Mouse (Mus musculus): ENCODE measurements around the gene Selenov. TPM values are rescaled to one million over a fixed set of nuclear protein-coding genes. Genes with fewer than 3 reads are reported as not detected.
"Not testable (repeated sequence)": the region's sequence is repeated elsewhere in the genome, so short reads cannot be mapped to it uniquely, and the experiment has no call there.

The Selenov gene
- polyA plus RNA-seq, 1 experiment from 2014 or later = not detected

GRCm38 (mm10) chr7:28262861-28263260, 28.1 kb downstream of the Selenov start:
- H3K36me3 ChIP-seq (ENCODE audit: control insufficient read depth, insufficient read depth, low read length) = no peaks in the 10 kb centered on the region
- no peak overlapping the region for H3K9ac ChIP-seq (ENCODE audit: low read depth, low read length)
- H3K4me3 ChIP-seq (ENCODE audit: low read depth, low read length) = no peak overlapping the region
- no peaks in the 10 kb centered on the region for H3K27me3 ChIP-seq (ENCODE audit: control insufficient read depth, insufficient read depth, low read length)
- no peaks in the 10 kb centered on the region for H3K9me3 ChIP-seq (replicated peaks; ENCODE audit: control insufficient read depth, low read length)
- no peak overlapping the region for H3K27ac ChIP-seq (ENCODE audit: low read depth, low read length)
- ATAC-seq (replicated peaks; ENCODE audit: insufficient number of reproducible peaks, low FRiP score, low TSS enrichment) = no peak
- H3K4me2 ChIP-seq = no peak overlapping the region
- WGBS (ENCODE audit: insufficient replicate concordance) = 44% methylated on average over 5 of the region's 5 CpGs
- H3K4me1 ChIP-seq (ENCODE audit: control insufficient read depth, insufficient read depth, low read length) = no peaks in the 10 kb centered on the region

DNA sequence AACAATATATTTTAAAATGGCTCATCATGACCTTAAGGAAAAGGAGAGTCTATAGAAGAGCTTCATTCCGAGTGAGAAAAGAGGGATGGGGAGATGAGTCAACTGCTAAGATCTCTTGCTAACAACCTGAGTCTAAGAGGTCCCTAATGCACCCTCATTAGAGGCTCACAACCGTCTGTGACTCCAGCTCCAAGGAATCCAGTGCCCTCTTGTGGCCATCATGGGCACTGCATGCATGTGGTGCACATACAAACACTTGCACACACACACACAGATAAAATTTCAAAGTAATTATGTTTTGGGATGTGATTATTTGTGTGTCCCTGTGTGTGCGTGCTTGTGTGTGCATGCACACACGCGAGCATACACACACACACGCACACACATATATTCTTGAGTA, 35.5 kb downstream of the Selenov start:
- 77% methylated on average over 6 of the region's 6 CpGs for WGBS (ENCODE audit: insufficient replicate concordance)
- no peaks in the 10 kb centered on the region for H3K27me3 ChIP-seq (ENCODE audit: control insufficient read depth, insufficient read depth, low read length)
- no peaks in the 10 kb centered on the region for H3K4me1 ChIP-seq (ENCODE audit: control insufficient read depth, insufficient read depth, low read length)
- ATAC-seq (replicated peaks; ENCODE audit: insufficient number of reproducible peaks, low FRiP score, low TSS enrichment) = no peak
- H3K4me2 ChIP-seq = no peak overlapping the region
- H3K36me3 ChIP-seq (ENCODE audit: control insufficient read depth, insufficient read depth, low read length) = no peaks in the 10 kb centered on the region
- peaks cover 4% of the 10 kb centered on the region; the same call in 1 of the 2 replicates for H3K9me3 ChIP-seq (replicated peaks; ENCODE audit: control insufficient read depth, low read length)
- H3K9ac ChIP-seq (ENCODE audit: low read depth, low read length) = no peak overlapping the region
- H3K4me3 ChIP-seq (ENCODE audit: low read depth, low read length) = no peak overlapping the region
- no peak overlapping the region for H3K27ac ChIP-seq (ENCODE audit: low read depth, low read length)

- no peaks in the 10 kb centered on the region for H3K36me3 ChIP-seq (ENCODE audit: control insufficient read depth, insufficient read depth, low read length)
- no peaks in the 10 kb centered on the region for H3K27me3 ChIP-seq (ENCODE audit: control insufficient read depth, insufficient read depth, low read length)
- H3K4me1 ChIP-seq (ENCODE audit: control insufficient read depth, insufficient read depth, low read length) = no peaks in the 10 kb centered on the region
- no peak overlapping the region for H3K4me2 ChIP-seq
- WGBS (ENCODE audit: insufficient replicate concordance) = 76% methylated on average over 6 of the region's 6 CpGs
- H3K9ac ChIP-seq (ENCODE audit: low read depth, low read length) = no peak overlapping the region
- peaks cover 4% of the 10 kb centered on the region; the same call in 1 of the 2 replicates for H3K9me3 ChIP-seq (replicated peaks; ENCODE audit: control insufficient read depth, low read length)
- H3K27ac ChIP-seq (ENCODE audit: low read depth, low read length) = no peak overlapping the region
- no peak overlapping the region for H3K4me3 ChIP-seq (ENCODE audit: low read depth, low read length)
- ATAC-seq (replicated peaks; ENCODE audit: insufficient number of reproducible peaks, low FRiP score, low TSS enrichment) = no peak
Observed at GRCm38 (mm10) chr7:28254591-28254990, 36.4 kb downstream of the Selenov start.

GRCm38 (mm10) chr7:28251976-28252375, 39.0 kb downstream of the Selenov start:
- Histone ChIP-seq H3K9me3 (replicated peaks; ENCODE audit: control insufficient read depth, low read length) (peaks cover 6% of the 10 kb centered on the region; the same call in 1 of the 2 replicates), H3K4me1 (ENCODE audit: control insufficient read depth, insufficient read depth, low read length) (no peaks in the 10 kb centered on the region), H3K4me3 (ENCODE audit: low read depth, low read length) (no peak overlapping the region), H3K27ac (ENCODE audit: low read depth, low read length) (no peak overlapping the region), H3K27me3 (ENCODE audit: control insufficient read depth, insufficient read depth, low read length) (no peaks in the 10 kb centered on the region), H3K9ac (ENCODE audit: low read depth, low read length) (no peak overlapping the region), H3K4me2 (no peak overlapping the region), H3K36me3 (ENCODE audit: control insufficient read depth, insufficient read depth, low read length) (no peaks in the 10 kb centered on the region)
- WGBS (ENCODE audit: insufficient replicate concordance) = 85% methylated on average over 17 of the region's 17 CpGs
- ATAC-seq (replicated peaks; ENCODE audit: insufficient number of reproducible peaks, low FRiP score, low TSS enrichment) = no peak

GRCm38 (mm10) chr7:28248957-28249356, 42.0 kb downstream of the Selenov start:
- Histone ChIP-seq H3K27ac (ENCODE audit: low read depth, low read length) (no peak overlapping the region), H3K4me1 (ENCODE audit: control insufficient read depth, insufficient read depth, low read length) (no peaks in the 10 kb centered on the region), H3K4me2 (no peak overlapping the region), H3K9me3 (replicated peaks; ENCODE audit: control insufficient read depth, low read length) (0 out of 2 replicates have a peak, but pooled peaks cover 2% of the 10 kb centered on the region), H3K27me3 (ENCODE audit: control insufficient read depth, insufficient read depth, low read length) (no peaks in the 10 kb centered on the region), H3K36me3 (ENCODE audit: control insufficient read depth, insufficient read depth, low read length) (no peaks in the 10 kb centered on the region), H3K4me3 (ENCODE audit: low read depth, low read length) (no peak overlapping the region), H3K9ac (ENCODE audit: low read depth, low read length) (no peak overlapping the region)
- ATAC-seq (replicated peaks; ENCODE audit: insufficient number of reproducible peaks, low FRiP score, low TSS enrichment) = no peak
- 82% methylated on average over 3 of the region's 3 CpGs for WGBS (ENCODE audit: insufficient replicate concordance)

DNA sequence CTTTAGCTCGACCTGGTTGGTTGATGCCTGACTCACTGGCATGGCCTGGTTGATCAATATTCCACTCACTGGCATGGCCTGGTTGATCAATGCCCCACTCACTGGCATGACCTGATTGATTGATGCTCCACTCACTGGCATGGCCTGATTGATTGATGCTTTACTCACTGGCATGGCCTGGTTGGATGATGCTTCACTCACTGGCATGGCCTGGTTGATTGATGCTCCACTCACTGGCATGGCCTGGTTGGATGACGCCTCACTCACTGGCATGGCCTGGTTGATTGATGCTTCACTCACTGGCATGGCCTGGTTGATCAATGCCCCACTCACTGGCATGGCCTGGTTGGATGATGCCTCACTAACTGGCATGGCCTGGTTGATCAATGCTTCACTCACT, 47.0 kb downstream of the Selenov start:
- H3K27ac ChIP-seq (ENCODE audit: low read depth, low read length); H3K4me2 ChIP-seq; H3K4me1 ChIP-seq (ENCODE audit: control insufficient read depth, insufficient read depth, low read length); H3K27me3 ChIP-seq (ENCODE audit: control insufficient read depth, insufficient read depth, low read length); H3K9me3 ChIP-seq (replicated peaks; ENCODE audit: control insufficient read depth, low read length); H3K9ac ChIP-seq (ENCODE audit: low read depth, low read length); ATAC-seq (replicated peaks; ENCODE audit: insufficient number of reproducible peaks, low FRiP score, low TSS enrichment); H3K4me3 ChIP-seq (ENCODE audit: low read depth, low read length); H3K36me3 ChIP-seq (ENCODE audit: control insufficient read depth, insufficient read depth, low read length): not testable (repeated sequence)
- WGBS (ENCODE audit: insufficient replicate concordance) = 71% methylated on average over 2 of the region's 2 CpGs

Other genes with a start within 250 kb of the Selenov start
- gene Psmc4, start 241.1 kb downstream of the Selenov start, polyA plus RNA-seq (2014; fragmentation: Nextera tagmentation; extraction: Ambion mirVana) = 276 and 283 TPM in 2 replicates
- gene Fcgbp, start 219.9 kb downstream of the Selenov start, polyA plus RNA-seq (2014; fragmentation: Nextera tagmentation; extraction: Ambion mirVana) = 0.24 TPM in 1 of 2 replicates, not detected in the other
- gene 9530053A07Rik, start 161.7 kb downstream of the Selenov start, polyA plus RNA-seq (2014; fragmentation: Nextera tagmentation; extraction: Ambion mirVana) = not detected in 2 replicates
- 23.9 and 32.3 TPM in 2 replicates for gene Fbl, start 121.5 kb downstream of the Selenov start, polyA plus RNA-seq (2014; fragmentation: Nextera tagmentation; extraction: Ambion mirVana)
- 8.5 and 9.9 TPM in 2 replicates for gene Dyrk1b, start 111.7 kb downstream of the Selenov start, polyA plus RNA-seq (2014; fragmentation: Nextera tagmentation; extraction: Ambion mirVana)
- 5.4 TPM in 2 replicates for gene Eid2, start 23.3 kb downstream of the Selenov start, polyA plus RNA-seq (2014; fragmentation: Nextera tagmentation; extraction: Ambion mirVana)
- 6.3 and 8.1 TPM in 2 replicates for gene Eid2b, start 13.4 kb downstream of the Selenov start, polyA plus RNA-seq (2014; fragmentation: Nextera tagmentation; extraction: Ambion mirVana)
- 0.24 and 0.43 TPM in 2 replicates for gene Dll3, start 11.1 kb upstream of the Selenov start, polyA plus RNA-seq (2014; fragmentation: Nextera tagmentation; extraction: Ambion mirVana)
- 139 and 141 TPM in 2 replicates for gene Timm50, start 20.9 kb upstream of the Selenov start, polyA plus RNA-seq (2014; fragmentation: Nextera tagmentation; extraction: Ambion mirVana)
- gene Supt5, start 47.6 kb upstream of the Selenov start, polyA plus RNA-seq (2014; fragmentation: Nextera tagmentation; extraction: Ambion mirVana) = 55.2 and 60.3 TPM in 2 replicates
- 750 and 792 TPM in 2 replicates for gene Rps16, start 59.5 kb upstream of the Selenov start, polyA plus RNA-seq (2014; fragmentation: Nextera tagmentation; extraction: Ambion mirVana)
- 44.6 and 47.8 TPM in 2 replicates for gene Plekhg2, start 81.4 kb upstream of the Selenov start, polyA plus RNA-seq (2014; fragmentation: Nextera tagmentation; extraction: Ambion mirVana)
- gene Zfp36, start 89.1 kb upstream of the Selenov start, polyA plus RNA-seq (2014; fragmentation: Nextera tagmentation; extraction: Ambion mirVana) = 10.9 and 11.6 TPM in 2 replicates
- gene Med29, start 101.5 kb upstream of the Selenov start, polyA plus RNA-seq (2014; fragmentation: Nextera tagmentation; extraction: Ambion mirVana) = 46.4 and 54.3 TPM in 2 replicates
- 70.2 and 81.4 TPM in 2 replicates for gene Paf1, start 101.8 kb upstream of the Selenov start, polyA plus RNA-seq (2014; fragmentation: Nextera tagmentation; extraction: Ambion mirVana)
- 5.8 and 6.4 TPM in 2 replicates for gene Gmfg, start 146.3 kb upstream of the Selenov start, polyA plus RNA-seq (2014; fragmentation: Nextera tagmentation; extraction: Ambion mirVana)
- 1.4 and 1.7 TPM in 2 replicates for gene Lrfn1, start 160.8 kb upstream of the Selenov start, polyA plus RNA-seq (2014; fragmentation: Nextera tagmentation; extraction: Ambion mirVana)
- gene Ifnl2, start 219.3 kb upstream of the Selenov start, polyA plus RNA-seq (2014; fragmentation: Nextera tagmentation; extraction: Ambion mirVana) = not detected in 2 replicates
- not detected in 2 replicates for gene Ifnl3, start 231.7 kb upstream of the Selenov start, polyA plus RNA-seq (2014; fragmentation: Nextera tagmentation; extraction: Ambion mirVana)
- not detected in 2 replicates for gene Sycn, start 249.7 kb upstream of the Selenov start, polyA plus RNA-seq (2014; fragmentation: Nextera tagmentation; extraction: Ambion mirVana)